Mouse (Mus musculus) ES-CJ7 (cell line): Measurements from ENCODE around the gene Atp8a2.
"Not testable (repeated sequence)": the region's sequence is repeated elsewhere in the genome, so short reads cannot be mapped to it uniquely, and the experiment has no call there.

Experiments
- DNase-seq: peaks from one replicate; pipeline ENCODE4 v3.0.0; 2011; ENCODE audit warnings: low read depth, low spot score

Gene Atp8a2

DNA sequence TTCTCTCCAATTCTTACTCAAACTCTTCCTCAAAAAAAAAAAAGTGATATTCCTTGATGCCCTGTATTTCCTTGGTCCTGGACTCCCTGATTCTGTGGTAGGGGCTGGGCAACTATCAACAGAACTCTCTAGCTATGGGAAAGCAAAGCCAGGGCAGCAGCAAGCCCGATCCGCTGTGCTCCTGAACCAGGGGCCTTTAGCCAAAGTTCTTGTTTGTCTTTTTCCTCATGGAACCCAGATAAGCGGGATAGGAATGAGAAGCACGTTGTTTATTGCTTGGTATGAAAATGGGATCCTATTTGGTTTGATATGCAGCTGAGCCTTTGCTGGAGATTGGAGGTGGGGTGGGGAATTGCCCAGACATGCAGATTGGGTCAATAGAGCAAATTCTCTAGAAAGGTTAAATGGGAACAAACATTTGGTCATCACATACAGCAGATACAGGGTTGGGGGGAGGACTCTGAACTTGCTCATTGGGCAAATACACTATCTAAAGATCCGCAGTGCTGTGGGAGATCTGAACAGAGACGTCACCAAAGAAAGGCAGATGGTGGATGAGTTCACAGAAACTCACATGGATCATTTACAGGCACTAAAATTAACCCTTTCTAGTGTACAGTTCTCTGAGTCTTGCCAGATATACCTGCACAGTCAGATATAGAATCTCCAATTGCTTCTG is 353.6 kb downstream of the Atp8a2 start:
- no peak for DNase-seq

DNA sequence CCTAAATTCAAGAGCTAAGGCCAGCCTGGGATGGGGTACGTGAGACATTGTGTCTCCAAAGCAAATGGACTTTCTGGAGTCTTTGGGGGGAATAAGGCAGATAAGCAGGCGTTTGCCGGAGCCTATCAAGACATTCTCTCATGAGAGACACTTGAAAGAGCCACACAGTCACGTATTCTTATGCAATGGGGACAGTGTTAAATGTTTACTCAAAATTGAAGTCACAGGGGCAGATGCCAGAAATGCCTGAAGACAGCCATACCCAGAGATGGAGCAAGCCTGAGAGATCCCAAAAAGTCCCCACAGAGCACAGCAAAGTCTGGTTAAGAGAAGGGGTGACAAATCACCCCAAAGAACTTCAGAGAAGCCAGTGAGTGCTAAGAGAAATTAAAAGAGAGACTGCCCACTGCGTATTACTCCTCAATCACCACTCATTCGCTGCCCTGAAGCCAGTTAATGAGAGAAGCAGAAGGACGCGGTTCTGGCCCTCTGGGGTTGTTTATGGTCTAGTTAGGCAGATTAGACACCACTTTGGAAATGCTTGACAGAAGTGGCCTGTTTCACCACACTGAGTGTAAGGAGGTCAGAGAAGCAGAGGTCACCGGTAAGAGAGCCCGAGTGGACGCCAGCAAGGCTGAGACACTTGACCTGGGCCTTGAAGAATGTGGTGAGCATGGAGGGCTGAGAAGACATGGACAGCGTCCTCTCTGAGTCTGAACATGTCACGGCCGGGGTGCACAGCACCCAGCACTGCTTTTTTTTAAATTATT is 356.8 kb downstream of the Atp8a2 start:
- DNase-seq: no peak

DNA sequence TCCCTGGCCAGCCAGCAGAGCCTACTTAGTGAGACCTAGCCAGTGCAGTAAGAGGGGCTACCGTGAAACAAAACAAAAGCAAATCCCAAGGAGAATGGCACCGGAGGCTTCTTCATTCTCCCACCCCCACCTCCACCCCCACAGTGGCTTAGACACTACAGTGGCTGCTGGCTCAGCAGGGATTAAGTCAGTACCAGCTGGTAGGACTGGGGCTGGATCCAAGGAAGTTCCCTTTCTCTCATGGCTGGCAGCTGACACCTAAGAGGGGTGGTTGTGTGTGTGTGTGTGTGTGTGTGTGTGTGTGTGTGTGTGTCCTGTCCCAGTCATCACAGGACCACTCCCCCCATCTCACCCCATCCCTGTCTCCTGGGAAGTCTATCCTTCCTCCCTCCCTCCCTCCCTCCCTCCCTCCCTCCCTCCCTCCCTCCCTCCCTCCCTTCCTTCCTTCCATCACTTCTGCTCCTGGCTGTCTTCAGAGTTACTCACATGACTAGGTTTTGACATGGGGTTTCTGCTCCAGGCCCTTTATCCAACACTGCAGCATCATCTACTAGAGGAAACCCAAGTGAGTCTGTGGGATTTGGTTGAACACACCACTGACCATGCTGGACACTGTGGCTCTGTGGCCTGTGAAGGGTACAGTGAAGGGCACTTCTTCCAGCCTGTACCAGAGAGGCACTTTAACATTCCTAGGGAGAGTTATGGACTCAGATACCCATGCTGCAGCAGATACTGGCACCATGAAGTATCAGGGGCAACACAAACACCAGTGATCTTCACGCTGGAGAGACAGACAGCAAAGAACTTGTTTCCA is 358.3 kb downstream of the Atp8a2 start:
- DNase-seq: not testable (repeated sequence)

- not testable (repeated sequence) for DNase-seq
Measured at GRCm38 (mm10) chr14:59837691-59838241, 359.2 kb downstream of the Atp8a2 start.

DNA sequence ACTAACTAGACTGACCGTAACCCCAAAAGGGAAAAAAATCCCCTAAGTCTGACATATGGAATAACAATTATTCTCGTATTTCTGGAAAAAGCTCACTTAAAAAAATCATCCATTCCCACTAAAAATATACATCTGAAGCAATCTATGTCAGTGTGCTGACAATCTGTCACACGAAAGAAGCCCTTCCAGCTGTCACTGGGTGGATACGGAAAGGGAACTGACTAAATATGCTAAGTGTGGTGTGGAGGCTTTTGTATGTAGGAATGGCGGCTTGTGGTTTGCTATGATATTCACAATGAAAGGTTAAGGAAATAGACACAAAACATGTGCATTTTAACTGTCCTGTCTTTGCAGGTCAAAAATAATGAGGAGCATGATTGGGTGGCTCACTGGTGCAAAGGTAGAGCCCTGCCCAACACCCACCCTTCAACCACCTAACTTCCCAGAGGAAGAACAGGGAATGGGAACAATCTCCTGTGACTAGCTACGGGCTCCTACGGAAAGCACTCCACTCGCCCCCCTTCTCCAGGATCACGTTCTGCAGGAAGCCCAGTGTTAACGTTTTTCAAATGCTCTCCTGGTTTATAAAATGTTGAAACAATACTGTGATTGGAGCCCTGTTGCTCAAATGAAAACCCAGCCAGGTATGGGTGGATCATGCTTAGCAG is 360.0 kb downstream of the Atp8a2 start:
- DNase-seq: no peak

DNA sequence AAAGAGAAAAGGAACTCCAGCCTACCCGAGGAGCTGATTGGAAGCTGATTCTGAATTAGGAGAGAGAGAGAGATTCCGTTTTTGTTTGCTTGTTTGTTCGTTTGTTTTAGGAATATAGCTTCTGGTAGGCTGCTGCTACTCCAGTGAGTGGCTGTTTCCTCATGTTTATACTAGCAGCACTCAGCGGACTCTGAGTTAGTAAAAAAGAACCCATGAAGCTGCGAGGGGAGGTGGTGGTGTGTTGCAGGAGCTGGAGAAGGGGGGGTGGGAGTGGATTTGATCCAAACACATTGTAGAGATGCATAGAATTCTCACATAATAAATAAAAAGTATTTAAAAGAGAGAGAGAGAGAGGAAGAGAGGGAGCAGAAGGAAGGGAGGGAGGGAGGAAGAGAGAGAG is 367.4 kb downstream of the Atp8a2 start:
- no peak for DNase-seq

- no peak for DNase-seq
Measured at GRCm38 (mm10) chr14:59827409-59827808, 369.6 kb downstream of the Atp8a2 start.

DNA sequence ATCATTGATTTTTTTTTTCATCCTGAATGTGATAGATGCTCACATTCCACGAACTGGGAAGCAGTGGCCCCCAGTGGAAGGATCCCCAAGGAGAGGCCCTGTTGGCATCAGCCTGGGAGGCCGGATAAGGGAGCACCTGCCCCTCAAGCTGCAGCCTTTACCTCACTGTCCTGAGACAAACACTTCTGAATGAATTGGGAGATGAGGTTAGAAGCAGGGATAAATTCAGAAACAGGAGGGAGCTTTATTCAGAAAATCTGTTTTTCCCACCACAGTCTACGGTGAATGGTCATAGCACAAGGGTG is 376.9 kb downstream of the Atp8a2 start:
- DNase-seq: no peak

DNA sequence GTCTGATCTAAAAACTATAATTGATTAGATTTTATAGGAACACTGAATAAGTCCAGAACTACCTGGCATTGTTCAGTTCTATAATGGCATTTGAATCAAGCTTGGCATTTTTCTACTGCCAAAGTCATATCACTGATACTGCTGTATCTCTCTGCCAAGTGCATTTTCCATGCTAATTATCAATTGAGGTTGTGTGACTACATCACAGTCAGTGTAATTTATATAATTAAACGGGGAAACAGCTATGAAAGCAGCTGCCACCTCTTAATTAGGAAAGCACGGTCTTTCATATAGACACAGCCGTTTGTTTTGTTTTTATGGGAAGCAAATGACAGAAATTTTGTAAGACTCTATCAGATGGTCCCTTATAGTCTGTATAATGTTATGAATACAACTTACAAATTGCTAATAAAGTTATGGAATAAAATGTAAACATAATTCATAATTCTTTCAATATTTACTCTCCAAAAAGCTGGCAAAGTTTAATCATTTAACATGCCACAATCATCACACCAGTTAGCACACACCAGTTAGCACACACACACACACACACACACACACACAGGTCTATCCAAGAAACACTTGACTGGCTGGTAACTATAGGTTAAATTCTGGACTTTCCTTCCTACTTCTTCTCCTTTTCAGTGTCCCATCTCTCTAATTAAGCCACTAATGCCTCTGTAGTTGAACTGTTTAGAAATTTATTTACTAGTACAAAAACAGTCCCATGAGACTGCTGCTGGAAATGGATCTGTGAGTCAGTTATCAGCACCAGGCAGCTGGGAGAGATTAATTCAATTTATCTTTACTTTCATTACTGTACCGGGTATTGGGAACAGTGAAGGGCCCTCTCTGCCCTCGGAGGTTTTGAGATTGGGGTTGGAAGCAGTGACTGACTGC is 377.5 kb downstream of the Atp8a2 start:
- no peak for DNase-seq

GRCm38 (mm10) chr14:59810316-59810715 is 386.7 kb downstream of the Atp8a2 start:
- peak; percentile 68 for DNase-seq

DNA sequence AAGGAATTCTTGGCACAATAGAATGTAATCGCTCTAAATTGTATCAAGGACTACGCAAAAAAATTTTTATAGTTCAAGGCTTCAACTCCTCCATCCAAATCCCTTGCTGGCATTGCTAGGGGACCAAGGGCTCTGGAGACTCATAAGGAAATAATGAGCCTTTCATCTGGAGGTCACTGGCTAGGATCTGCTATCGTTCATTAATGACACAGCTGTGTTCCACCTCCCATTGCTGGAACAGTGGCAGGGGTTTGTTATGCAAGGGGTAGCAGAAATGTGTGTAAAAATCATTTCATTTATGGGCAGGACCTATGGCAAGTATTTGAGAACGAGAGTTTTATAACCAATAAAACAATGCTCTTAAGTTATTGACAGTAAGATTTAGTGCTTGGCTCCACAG is 387.2 kb downstream of the Atp8a2 start:
- no peak for DNase-seq

- DNase-seq: no peak
Measured at GRCm38 (mm10) chr14:59807528-59808300, 389.3 kb downstream of the Atp8a2 start.

- DNase-seq: peak; percentile 34
Measured at GRCm38 (mm10) chr14:59806910-59807309, 390.1 kb downstream of the Atp8a2 start.

DNA sequence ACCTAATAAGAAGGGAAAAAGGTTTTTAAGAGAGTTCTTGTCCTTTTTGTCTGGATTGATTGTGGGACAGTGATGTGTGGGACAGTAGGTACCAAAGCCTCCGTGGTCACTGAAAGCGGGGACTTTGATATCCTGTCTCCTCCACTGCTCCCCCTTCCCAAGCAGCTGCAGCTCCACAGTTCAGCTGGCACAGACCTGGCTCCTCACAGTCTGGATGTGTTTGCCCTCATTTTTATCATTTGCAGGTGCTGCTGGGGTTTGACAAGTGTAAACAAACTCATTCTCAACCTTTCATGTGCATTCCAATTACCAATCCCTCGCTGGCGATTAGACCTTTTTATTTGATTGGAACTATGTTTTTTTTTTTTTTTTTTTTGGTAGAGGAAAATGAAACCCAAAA is 390.8 kb downstream of the Atp8a2 start:
- no peak for DNase-seq

- DNase-seq: no peak
Measured at GRCm38 (mm10) chr14:59805683-59806082, 391.3 kb downstream of the Atp8a2 start.

DNA sequence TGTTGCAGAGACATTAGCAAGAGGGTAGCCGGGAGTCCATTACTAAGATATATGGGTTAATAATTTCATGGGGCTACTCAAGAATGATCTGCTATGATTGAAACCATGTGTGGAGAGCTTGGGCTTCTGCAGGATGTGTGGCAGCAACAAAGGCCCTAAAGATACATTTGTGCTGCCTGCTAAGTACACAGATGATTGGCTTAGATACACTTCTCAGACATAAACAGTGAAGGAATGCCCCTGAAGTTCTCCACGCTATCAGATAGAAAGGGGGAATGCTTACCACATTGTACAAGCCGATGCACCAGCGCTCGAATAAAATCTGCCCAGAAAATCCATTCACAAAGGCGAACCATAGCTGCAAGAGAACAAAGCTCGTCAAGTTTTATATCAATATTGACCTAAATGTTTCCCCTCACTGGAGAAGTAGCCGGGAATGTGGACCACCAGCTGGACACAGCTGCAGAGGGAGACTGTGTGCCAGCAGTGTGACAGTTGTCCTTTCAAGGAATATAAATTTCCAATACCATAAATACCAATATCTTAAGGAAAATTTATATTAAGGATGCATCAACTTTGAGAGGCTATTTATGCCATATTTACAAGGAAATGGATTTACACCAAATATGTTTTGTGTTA is 394.9 kb downstream of the Atp8a2 start:
- DNase-seq: no peak

DNA sequence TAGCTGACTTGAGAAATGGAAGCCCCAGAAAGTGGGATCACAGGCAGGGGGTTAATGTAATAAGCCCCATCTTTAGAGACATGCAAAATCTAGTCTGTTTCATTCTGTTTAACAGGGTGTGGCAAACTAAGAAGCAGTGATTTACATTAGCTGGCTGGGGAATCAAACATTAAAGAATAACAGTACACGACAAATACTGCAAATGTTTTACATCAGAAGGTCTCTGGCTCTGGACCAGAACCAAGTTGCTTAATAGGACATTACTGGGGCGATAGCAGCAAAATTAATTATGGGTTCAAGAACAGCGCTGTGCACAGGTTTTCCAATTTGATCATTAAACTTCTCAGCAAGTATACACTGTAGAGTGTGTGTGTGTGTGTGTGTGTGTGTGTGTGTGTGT is 397.5 kb downstream of the Atp8a2 start:
- DNase-seq: no peak

- DNase-seq: peak; percentile 79
Measured at GRCm38 (mm10) chr14:59793841-59794240, 403.1 kb downstream of the Atp8a2 start.
